Mouse (Mus musculus) lung, postnatal 0 days (tissue): ENCODE measurements around the gene Apeh. TPM values are rescaled to one million over a fixed set of nuclear protein-coding genes. Genes with fewer than 3 reads are reported as not detected.
A peak's percentile ranks its signal among the peaks of the same experiment; 100 is the strongest.

Experiments used
- ATAC-seq: fragments of 200-750 bp; cut with Nextera tagmentation; 2 replicates; pipeline ENCODE4 v1.8.0; 2017; ENCODE audit warnings: moderate library complexity
- DNase-seq: peaks from one replicate; pipeline ENCODE4 v3.0.0-alpha.2; 2016; ENCODE audit warnings: low spot score
- H3K27ac ChIP-seq: fragments of 300-500 bp; sonication (generic); 2 replicates; pipeline ENCODE4 v1.5.1; 2014; ENCODE audit warnings: antibody characterized with exemption, mild to moderate bottlenecking, low read length, mixed read lengths
- H3K27me3 ChIP-seq: fragments of 300-500 bp; sonication (generic); replicated peaks from 2 replicates; pipeline ENCODE4 v1.6.1; 2014; ENCODE audit warnings: low read length, mixed read lengths; ENCODE audit not compliant: insufficient read depth
- H3K36me3 ChIP-seq: fragments of 300-500 bp; sonication (generic); 2 replicates; pipeline ENCODE4 v1.6.1; 2014; ENCODE audit warnings: low read length, mixed read lengths; ENCODE audit not compliant: insufficient read depth
- H3K4me1 ChIP-seq: fragments of 300-500 bp; sonication (generic); 2 replicates; pipeline ENCODE4 v1.6.1; 2014; ENCODE audit warnings: antibody characterized with exemption, low read depth, low read length, mixed read lengths; ENCODE audit not compliant: insufficient read depth
- H3K4me2 ChIP-seq: fragments of 300-500 bp; sonication (generic); replicated peaks from 2 replicates; pipeline ENCODE4 v1.6.1; 2014; ENCODE audit warnings: low read depth, mild to moderate bottlenecking, low read length, moderate library complexity, mixed read lengths
- H3K4me3 ChIP-seq: fragments of 300-500 bp; sonication (generic); 2 replicates; pipeline ENCODE4 v1.5.1; 2014; ENCODE audit warnings: low read depth, low read length
- H3K9ac ChIP-seq: fragments of 300-500 bp; sonication (generic); replicated peaks from 2 replicates; pipeline ENCODE4 v1.6.1; 2014; ENCODE audit warnings: low read depth, mild to moderate bottlenecking
- H3K9me3 ChIP-seq: fragments of 300-500 bp; sonication (generic); 2 replicates; pipeline ENCODE4 v1.6.1; 2016; ENCODE audit warnings: low read length, mixed read lengths
- CTCF ChIP-seq: IDR thresholded peaks from 2 replicates; pipeline ENCODE4 v1.5.1; 2016; ENCODE audit warnings: antibody characterized with exemption, mild to moderate bottlenecking
- EP300 ChIP-seq: IDR thresholded peaks from 2 replicates; pipeline ENCODE4 v1.6.1; 2016; ENCODE audit warnings: antibody characterized with exemption, mild to moderate bottlenecking, control low read depth
- WGBS: fragments of 180-500 bp; shearing (Covaris S2); extraction: QIAGEN DNeasy Blood & Tissue Kit; methylation state at CpG from one replicate; pipeline ENCODE4 v1.1.7; 2014; 5-methylcytosine and 5-hydroxymethylcytosine counted together
- polyA plus RNA-seq: library from polyadenylated mRNA; unstranded; fragments of >200 nt; fragmentation: Nextera tagmentation; extraction: Ambion mirVana; gene quantifications from 2 replicates; pipeline ENCODE4 v1.2.1, GENCODE M21; 2015

The Apeh gene
- polyA plus RNA-seq, 1 experiment from 2014 or later, result 29.3 TPM

DNA sequence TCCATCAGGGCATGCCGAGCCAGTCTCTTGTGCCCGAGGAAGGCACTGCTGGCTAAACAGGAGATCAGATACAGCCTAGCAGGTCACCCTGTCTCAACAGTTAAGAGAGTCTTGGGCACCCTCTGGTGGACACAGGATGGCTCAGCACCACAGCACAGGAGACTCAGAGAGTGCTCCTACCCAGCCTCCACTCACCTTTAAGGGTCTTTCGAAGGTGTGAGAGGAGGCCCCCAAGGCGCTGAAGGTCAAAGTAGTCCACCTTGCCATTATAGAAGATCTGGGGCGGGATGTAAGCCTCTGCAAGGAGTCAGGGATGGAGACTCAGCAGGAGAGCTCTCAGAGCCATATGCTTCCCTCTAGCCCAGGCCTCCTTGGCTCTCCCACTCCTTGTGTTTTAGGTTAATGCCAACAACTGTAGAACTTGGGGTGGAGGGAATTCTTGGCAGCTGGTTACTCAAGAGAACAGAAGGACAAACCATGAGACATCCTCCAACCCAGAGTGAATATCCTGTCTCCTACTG is 28.9 kb downstream of the Apeh start:
- no peak for TF ChIP-seq EP300
- peak; percentile 81 for TF ChIP-seq CTCF
- 29% methylated on average over 5 of the region's 5 CpGs for WGBS
- Histone ChIP-seq H3K4me3 (no peak overlapping the region), H3K4me1 (no peaks in the 10 kb centered on the region), H3K36me3 (0 out of 2 replicates have a peak, but pooled peaks cover 16% of the 10 kb centered on the region), H3K27ac (no peak overlapping the region), H3K4me2 (no peak overlapping the region), H3K27me3 (no peaks in the 10 kb centered on the region), H3K9me3 (no peaks in the 10 kb centered on the region), H3K9ac (no peak overlapping the region)
- DNase-seq (peak; percentile 65), ATAC-seq (peak; percentile 71)

DNA sequence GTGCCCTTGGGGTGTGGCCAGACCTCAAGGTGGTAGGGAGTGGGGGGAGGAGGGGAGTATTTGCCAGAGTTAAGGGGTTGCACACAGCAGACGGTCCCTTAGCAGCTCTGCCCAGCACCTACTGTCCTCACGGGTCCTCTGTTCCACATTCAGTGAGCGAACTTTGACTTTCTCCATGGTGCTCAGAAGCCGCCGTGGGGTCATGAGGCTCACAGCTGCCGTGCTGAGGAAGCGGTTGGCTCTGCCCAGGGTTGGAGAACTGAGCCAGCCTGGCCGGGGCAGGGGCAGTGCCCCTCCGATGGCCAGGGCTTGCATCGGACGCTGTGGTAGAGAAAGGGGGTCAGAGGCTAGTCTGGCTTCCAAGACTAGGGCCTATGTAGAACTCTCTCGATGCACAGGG is 31.0 kb downstream of the Apeh start:
- no peaks in the 10 kb centered on the region for H3K9me3 ChIP-seq
- no peak overlapping the region for H3K9ac ChIP-seq
- H3K27ac ChIP-seq, result no peak overlapping the region
- ATAC-seq, result no peak
- peaks cover 28% of the 10 kb centered on the region for H3K36me3 ChIP-seq
- TF ChIP-seq EP300 (no peak), CTCF (no peak)
- no peak overlapping the region for H3K4me3 ChIP-seq
- H3K4me1 ChIP-seq, result no peaks in the 10 kb centered on the region
- H3K4me2 ChIP-seq, result no peak overlapping the region
- WGBS, result 84% methylated on average over 12 of the region's 12 CpGs
- no peak for DNase-seq
- H3K27me3 ChIP-seq, result no peaks in the 10 kb centered on the region

DNA sequence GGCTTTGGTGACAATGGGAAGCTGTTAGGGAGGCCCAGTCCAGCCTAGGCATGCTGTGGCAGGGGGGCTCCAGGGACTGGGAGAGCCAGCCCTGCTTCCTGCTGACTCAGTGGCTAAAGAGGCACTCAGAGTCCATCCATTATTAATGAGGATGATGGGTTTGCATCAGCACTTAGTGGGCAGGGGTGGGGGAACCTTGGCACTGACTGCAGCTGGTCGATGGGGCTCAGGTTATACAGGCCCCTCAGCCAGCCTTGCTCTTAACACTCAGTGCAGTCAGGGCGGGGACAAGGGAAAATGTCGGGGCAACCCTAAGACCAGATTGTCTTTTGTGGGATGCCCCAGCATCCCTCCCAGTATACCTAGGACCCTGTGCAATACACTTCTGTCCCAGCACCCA is 32.3 kb downstream of the Apeh start:
- H3K36me3 ChIP-seq, result peaks cover 33% of the 10 kb centered on the region
- no peak overlapping the region for H3K9ac ChIP-seq
- H3K9me3 ChIP-seq, result no peaks in the 10 kb centered on the region
- H3K4me1 ChIP-seq, result no peaks in the 10 kb centered on the region
- WGBS, result 83% methylated on average over 3 of the region's 3 CpGs
- ATAC-seq (no peak), DNase-seq (no peak)
- no peak overlapping the region for H3K4me2 ChIP-seq
- H3K27ac ChIP-seq, result no peak overlapping the region
- no peaks in the 10 kb centered on the region for H3K27me3 ChIP-seq
- TF ChIP-seq EP300, result no peak
- TF ChIP-seq CTCF, result no peak
- no peak overlapping the region for H3K4me3 ChIP-seq

DNA sequence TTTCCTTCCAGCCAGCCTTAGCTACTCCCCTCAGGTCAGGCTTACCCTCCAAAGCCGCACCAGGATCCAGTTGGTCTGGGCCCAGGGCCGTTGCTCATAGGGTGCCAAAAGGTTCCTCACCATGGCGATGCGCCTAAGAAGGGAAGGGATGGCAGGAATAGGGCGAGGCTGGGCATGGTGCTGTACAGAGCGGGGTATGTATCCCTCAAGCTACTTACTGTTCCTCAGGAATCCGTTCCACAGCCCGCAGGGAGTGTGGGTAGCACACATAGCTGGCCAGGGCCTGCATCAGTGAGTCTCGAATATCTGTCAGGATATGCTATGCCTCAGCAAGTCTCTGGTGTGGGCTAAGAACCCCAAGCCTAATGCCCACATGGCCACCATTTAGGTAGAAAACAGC is 36.1 kb downstream of the Apeh start:
- no peak overlapping the region for H3K4me2 ChIP-seq
- TF ChIP-seq CTCF (no peak), EP300 (no peak)
- ATAC-seq (no peak), DNase-seq (no peak)
- H3K36me3 ChIP-seq, result peaks cover 40% of the 10 kb centered on the region
- H3K9ac ChIP-seq, result no peak overlapping the region
- no peak overlapping the region for H3K27ac ChIP-seq
- 95% methylated on average over 9 of the region's 9 CpGs for WGBS
- 0 out of 2 replicates have a peak, but pooled peaks cover 1% of the 10 kb centered on the region for H3K4me1 ChIP-seq
- no peaks in the 10 kb centered on the region for H3K27me3 ChIP-seq
- no peak overlapping the region for H3K4me3 ChIP-seq
- no peaks in the 10 kb centered on the region for H3K9me3 ChIP-seq

DNA sequence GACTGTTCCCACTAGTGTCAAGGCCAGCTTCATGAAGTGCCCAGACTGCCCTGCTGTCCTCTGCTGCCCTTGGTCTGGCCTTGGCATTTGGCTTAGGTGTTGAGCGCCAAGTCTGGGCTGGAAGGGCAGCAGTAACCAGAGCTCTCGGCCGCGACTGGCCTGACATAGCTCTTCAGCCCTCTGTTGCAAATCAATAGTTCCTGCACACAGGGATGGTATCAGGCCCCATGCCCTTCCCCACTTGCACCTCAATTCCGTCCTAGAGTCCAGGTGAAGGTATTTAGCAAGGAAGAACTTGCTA is 37.2 kb downstream of the Apeh start:
- H3K27me3 ChIP-seq, result no peaks in the 10 kb centered on the region
- DNase-seq, result no peak
- ATAC-seq, result no peak
- 0 out of 2 replicates have a peak, but pooled peaks cover 3% of the 10 kb centered on the region for H3K4me1 ChIP-seq
- TF ChIP-seq CTCF, result no peak
- TF ChIP-seq EP300, result no peak
- no peaks in the 10 kb centered on the region for H3K9me3 ChIP-seq
- WGBS, result 86% methylated on average over 5 of the region's 5 CpGs
- no peak overlapping the region for H3K4me2 ChIP-seq
- no peak overlapping the region for H3K27ac ChIP-seq
- H3K9ac ChIP-seq, result no peak overlapping the region
- peaks cover 39% of the 10 kb centered on the region for H3K36me3 ChIP-seq
- H3K4me3 ChIP-seq, result no peak overlapping the region

DNA sequence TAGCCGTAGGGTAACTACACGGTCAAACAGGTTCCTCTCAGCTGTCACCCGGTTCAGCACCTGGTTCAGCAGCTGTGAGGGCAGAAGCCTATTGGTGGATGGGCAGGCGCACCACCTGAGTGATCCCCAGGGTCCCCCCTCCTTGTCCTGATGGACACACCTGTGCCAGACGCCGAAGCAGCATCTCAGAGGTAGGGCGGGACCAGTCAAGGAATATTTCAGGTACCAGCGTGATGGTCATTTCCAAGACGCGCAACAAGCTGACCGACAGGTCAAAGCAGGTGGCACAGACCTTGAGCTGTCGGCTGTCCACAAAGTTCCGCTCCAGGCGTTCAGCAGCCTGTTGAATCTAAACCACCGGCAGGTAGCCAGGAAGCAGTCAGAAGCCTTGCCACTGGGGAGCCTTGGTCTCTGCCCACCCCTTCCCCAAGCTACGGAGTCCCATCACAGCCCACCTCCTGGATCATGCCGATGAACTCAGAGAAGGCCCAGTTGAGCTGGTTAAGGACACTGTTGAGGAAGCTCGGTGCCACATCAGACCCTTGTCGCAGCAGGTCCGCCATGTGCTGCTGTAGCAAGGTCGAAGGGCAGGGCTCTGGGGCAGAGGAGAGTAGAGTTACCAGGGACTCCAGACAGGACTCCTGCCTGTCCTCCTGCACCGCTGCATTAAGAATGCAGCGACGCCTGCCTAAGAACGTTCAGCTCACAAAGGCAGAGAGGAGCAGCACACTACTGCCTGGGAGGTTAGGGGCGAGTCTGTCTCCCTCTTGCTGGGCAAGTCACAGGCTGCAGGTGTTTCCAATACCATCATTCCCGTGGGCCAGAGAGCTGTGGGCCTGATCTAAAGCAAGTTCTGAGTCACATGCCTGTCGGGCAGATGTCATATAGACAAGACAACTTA is 37.8 kb downstream of the Apeh start:
- TF ChIP-seq EP300 (no peak), CTCF (no peak)
- WGBS, result 79% methylated on average over 28 of the region's 28 CpGs
- H3K4me1 ChIP-seq, result 0 out of 2 replicates have a peak, but pooled peaks cover 3% of the 10 kb centered on the region
- H3K36me3 ChIP-seq, result peaks cover 33% of the 10 kb centered on the region
- H3K4me2 ChIP-seq, result no peak overlapping the region
- no peak overlapping the region for H3K4me3 ChIP-seq
- H3K27me3 ChIP-seq, result no peaks in the 10 kb centered on the region
- H3K27ac ChIP-seq, result no peak overlapping the region
- no peak for ATAC-seq
- DNase-seq, result no peak
- H3K9ac ChIP-seq, result no peak overlapping the region
- H3K9me3 ChIP-seq, result no peaks in the 10 kb centered on the region
